Mouse (Mus musculus): ENCODE measurements around the gene Krt78. TPM values are rescaled to one million over a fixed set of nuclear protein-coding genes. Genes with fewer than 3 reads are reported as not detected.
"Not testable (repeated sequence)": the region's sequence is repeated elsewhere in the genome, so short reads cannot be mapped to it uniquely, and the experiment has no call there.

The Krt78 gene
- polyA plus RNA-seq (2012; rRNA removed) = 0.16 and 0.19 TPM in 2 replicates

DNA sequence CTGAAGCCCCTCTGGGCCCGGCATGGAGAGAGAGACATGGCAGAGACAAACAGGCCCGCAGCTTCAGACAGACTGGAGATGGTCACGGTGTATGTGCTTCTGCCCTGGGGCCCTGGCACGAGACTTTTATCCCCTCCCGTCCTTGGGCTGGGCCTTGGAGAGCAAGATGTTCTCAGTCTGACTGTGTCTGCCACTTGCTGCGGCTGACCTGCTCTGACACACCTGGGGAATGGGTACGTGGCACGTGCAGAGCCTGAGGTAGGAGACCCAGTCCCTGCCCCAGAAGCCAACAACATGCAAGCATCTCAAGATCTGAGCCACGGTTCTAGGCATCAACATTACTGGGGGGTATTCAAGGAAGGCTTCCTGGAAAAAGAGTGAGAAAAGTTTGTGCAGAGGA, at the start of gene Krt78:
TSS of gene Krt78 (minus strand) at position 101 of the 400 bp plus-strand sequence.
- DNase-seq (ENCODE audit: low read depth, low spot score) = no peak
- 91% methylated on average over 9 of the region's 9 CpGs for WGBS

DNA sequence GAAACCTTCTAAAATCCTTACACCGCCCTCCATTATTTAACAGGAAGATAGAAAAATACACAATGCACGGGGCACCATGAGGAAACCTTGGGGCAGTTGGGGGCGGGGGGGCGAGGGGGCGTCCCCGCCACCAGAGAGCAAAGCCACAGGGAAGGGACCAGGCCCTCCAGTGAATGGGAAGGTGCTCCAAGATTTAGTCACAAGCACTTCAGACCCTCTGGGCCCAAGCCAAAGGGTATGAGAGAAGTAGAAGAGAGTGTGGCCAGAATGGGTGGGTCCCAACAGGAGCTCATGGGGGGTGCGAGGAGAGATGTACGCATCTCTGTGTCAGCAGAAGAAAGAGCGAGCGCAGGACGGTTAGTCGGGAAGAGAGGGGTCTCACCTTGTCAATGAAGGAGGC, 49.4 kb upstream of the Krt78 start:
- WGBS = 19% methylated on average over 12 of the region's 12 CpGs
- no peak for DNase-seq (ENCODE audit: low read depth, low spot score)

DNA sequence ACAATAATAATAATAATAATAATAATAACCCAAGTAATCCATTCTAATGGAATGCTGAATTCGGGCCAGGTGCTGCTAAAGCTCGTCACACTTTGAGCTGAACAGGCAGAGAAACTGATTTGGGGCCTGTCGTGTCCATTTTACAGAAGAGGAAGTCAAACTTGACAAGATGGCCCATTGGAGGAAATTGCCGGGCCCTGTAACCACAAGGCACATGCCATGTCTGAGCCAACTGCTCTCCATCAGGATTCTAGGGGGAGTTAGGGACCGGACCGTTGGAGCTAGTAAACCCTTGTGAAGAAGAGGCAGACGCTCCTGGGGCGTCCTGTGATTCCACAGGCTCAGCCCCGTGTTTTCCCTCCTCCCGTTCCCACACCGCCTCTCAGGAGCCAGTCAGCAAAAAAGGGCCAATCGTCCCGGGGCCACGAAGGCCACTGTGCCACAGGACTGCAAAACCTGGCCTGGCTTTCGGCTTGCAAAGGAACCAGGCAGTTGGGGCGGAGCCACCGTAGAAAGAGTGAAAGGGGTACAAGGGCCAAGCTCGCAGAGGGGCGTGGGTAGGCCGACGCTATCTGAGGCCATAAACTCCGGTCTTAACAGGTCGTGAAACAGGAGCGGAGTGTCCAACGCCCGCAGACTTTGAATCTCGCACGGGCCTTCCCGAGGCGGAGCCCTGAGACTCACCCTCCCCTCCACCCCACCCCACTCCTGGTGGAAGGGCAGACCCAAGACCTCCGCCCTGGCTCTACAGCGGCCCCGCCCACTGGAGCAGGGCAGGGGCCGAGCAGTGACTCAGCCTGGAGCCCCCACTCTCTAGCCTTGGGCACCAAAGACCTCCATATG, 48.8 kb upstream of the Krt78 start:
- DNase-seq (ENCODE audit: low read depth, low spot score) = no peak
- 8% methylated on average over 34 of the region's 34 CpGs for WGBS

DNA sequence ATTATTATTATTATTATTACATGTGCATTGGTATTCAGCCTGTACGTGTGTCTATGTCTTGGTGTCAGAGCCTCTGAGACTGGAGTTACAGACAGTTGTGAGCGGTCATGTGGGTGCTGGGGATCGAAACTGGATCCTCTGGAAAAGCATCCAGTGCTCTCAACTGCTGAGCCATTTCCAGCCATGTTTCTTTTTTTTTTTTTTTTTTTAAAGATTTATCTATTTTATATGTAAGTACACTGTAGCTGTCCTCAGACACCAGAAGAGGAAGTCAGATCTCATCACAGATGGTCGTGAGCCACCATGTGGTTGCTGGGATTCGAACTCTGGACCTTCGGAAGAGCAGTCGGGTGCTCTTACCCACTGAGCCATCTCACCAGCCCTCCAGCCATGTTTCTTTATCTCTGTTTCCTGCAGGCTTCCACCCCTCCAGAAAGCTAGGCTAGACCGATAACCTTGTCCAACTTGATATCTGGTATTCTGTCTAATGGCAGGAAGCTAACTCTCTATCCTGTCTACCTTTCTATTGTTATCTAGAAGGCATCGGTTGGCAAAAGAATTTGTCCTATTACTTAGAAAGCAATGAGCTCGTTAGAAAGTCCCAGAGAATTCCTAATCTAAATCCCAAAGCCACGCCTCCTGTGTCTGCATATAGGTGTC, 45.7 kb upstream of the Krt78 start:
- 69% methylated on average over 11 of the region's 11 CpGs for WGBS
- DNase-seq (ENCODE audit: low read depth, low spot score) = no peak

DNA sequence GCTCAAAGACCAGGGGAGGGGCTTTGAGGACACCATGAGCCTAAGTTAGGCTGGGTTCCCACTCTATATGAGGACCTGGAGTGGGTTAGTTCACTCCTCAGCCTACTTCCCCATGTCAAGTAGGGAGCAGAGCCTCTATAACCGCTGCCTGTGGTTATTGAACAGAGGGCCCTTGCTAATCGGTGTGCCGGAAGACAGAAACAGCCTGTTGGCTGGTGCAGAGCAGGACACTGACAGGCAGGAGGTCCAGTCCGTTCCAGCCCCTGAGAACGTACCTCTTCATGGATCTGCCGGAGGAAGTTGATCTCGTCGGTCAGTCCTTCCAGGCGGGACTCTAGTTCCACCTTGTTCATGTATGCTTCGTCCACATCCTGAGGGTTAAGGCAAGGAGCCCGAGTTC, 45.1 kb upstream of the Krt78 start:
- DNase-seq (ENCODE audit: low read depth, low spot score) = no peak
- 69% methylated on average over 11 of the region's 11 CpGs for WGBS

DNA sequence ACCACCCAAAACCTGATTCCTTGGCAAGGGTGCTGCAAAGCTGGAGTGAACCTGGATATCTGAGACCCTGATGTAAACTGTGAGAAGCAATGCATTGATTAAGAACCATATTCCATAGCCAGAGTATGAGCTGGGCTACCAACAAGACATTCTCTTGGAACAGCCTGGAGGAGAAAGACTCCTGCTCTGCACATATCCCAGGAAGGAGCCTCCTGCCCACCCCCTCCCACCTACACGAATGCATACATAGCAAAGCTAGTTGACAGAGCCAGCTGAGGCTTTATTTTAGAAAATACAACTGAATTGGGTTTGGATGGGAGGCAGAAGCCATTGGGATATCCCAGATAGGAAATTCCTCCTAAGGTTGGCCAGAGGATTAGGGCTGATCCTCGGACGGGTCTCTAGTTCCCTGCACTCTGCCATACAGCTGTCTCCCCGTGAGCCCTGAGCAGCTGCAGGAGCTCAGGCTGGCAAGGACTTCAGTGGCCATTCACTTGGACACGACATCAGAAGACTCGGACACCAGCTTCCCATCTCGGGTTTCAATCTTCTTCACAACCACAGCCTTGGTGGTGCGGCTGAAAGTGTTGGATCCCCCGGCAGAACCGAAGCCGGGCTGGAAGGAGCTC, 42.5 kb upstream of the Krt78 start:
- whole genome bisulfite sequencing = 48% methylated on average over 11 of the region's 11 CpGs
- not testable (repeated sequence) for DNase-seq (ENCODE audit: low read depth, low spot score)

DNA sequence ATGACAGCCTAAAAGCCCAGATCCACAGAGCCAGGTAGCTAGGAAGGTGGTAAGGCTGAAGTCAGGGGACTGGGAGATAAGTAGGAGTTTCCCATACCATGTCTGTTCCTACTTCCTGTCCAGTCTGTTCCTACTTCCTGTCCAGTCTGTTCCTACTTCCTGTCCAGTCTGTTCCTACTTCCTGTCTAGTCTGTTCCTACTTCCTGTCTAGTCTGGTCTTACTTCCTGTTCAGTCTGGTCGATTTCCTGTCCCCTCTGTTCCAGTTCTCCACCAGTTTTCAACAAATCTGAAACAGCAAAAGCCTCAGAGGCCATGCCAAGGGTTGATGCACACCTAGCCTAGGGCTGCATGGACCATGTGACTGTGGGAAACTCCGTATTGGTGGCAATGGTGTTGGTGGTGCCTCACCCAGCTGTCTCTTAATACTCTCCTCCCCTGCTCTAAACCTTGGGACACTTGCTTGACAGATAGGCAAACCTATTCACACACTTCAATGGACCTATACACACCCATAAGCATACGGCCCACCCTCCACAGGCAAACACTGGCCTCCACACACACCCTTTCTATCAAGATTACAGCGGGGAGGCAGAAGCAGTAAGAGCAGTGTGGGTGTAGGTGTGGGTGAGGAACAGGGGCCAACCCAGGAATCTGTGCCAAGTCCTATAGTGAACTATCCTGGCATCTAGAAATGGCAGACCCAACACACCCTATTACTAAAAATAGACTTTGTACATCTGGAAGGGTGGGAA, 41.6 kb upstream of the Krt78 start:
- no peak for DNase-seq (ENCODE audit: low read depth, low spot score)
- WGBS = 39% methylated on average over 4 of the region's 4 CpGs

DNA sequence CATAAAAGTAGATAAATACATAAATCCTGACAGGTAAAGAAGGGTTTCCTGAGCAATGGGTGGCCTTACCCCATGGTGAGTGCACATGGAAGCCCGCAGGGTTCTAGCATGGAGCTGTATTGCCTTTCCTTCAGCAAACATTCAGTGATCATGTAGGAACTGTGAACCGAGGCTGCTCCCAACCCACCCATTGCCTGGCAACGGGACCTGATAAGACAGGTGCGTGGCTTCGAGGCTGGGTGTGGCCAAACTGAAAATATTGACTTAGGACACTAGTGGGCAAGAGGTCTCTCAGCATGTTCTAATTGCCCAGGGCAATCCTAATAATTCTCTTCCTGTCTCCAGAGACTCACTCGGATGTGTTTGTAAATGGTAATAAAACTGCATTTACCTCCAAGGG, 40.3 kb upstream of the Krt78 start:
- 40% methylated on average over 6 of the region's 6 CpGs for WGBS
- no peak for DNase-seq (ENCODE audit: low read depth, low spot score)

DNA sequence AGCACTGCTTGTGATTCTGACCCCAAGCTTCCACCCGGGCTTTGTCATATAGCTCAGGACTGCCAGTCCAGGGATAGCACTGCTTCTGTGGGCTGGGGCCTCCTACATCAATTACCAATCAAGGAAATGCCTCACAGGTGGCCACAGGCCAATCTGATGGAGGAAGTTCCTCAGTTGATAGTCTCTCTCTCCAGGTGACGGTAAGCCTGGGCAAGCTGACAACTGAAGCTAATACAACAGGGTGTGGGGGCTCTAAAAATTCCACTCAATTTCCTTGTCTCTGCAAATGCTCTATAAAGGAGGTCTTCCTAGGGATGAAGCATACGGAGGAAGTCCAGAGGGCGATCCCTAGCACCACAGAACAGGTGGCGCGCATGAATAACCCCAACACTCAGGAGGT, 36.9 kb upstream of the Krt78 start:
- 30% methylated on average over 6 of the region's 6 CpGs for WGBS
- DNase-seq (ENCODE audit: low read depth, low spot score) = peak; percentile 98

DNA sequence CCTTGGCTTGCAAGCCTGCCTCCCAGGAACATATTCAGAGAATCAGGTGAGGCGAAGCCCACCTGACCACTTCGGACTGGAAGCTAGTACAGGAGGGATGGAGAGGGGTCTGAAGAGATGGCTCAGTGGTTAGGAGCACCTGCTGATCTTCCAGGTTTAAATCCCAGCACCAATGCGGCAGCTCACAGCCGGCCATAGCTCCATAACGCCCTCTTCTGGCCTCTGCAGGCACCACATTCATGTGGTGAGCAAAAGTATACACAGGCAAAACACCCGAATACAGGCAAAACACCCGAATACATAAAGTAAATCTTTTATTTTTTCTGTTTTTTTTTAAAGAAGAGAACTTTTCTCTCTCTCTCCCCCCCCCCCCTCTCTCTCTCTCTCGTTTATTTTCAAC, 34.6 kb upstream of the Krt78 start:
- DNase-seq (ENCODE audit: low read depth, low spot score) = no peak
- 71% methylated on average over 8 of the region's 8 CpGs for WGBS

DNA sequence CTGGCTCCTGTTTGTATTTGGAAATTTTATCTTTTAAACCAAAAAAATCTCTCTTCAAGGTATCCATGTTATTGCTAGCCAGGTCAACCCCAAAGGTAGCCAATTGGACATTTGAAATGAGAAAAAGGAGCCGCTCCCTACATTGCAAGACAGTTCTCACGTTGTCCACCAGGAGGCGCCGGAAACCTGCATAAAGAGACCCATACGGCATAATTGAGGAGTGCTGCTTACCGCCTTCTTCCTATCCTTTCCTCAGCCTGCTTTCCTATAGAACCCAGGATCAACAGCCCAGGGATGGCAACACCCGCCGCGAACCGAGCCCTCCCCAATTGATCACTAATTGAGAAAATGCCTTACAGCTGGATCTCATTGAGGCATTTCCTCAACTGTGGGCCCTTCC, 34.0 kb upstream of the Krt78 start:
- no peak for DNase-seq (ENCODE audit: low read depth, low spot score)
- WGBS = 2% methylated on average over 10 of the region's 10 CpGs

DNA sequence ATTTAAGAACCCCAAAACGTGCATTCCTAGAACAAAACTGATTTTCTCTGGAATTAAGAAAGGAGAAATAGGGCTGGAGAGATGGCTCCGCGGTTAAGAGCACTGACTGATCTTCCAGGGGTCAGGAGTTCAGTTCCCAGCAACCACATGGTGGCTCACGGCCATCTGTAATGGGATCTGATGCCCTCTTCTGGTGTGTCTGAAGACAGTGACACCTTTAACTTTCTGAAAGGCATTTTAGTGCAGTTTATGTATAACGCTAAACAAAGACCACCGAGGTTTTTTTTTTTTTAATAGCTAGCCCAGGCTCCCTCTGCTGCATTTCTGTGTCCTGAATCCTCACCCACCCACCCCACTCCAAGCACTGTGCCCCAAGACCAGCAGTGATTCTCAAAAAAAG, 30.7 kb upstream of the Krt78 start:
- WGBS = 4% methylated on average over 6 of the region's 6 CpGs
- DNase-seq (ENCODE audit: low read depth, low spot score) = no peak

DNA sequence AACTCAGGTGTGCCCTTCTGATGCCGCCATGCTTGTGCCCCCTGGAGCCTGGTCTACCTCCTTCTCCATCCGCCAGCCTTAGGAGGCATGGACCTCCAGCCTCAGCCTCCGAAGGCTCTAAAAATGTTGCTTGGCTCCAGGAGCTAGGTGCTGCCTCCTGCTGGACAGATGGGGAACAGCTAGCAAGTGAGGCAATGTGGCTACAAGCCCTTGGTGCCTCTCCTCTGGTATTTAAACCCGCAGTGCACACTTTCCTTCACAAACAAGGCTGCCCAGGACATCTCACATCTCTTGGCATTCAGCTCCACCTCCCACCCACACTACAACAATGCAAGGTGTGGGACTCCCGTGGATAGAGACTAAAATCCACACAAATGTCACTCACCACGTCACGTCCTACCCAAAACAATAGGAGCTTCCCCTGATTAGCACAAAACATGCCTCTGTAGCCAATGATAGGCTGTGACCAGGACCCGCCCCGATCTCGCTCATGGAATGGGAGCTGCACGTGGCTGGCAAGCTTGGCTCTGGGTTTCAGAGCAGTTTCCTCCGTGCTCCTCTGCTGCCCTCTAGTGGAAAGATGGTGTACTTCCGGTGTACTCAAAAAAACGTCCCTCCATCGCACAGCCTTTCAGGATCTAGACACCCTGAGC, 30.0 kb upstream of the Krt78 start:
- 2% methylated on average over 15 of the region's 15 CpGs for whole genome bisulfite sequencing
- DNase-seq (ENCODE audit: low read depth, low spot score) = peak; percentile 95

DNA sequence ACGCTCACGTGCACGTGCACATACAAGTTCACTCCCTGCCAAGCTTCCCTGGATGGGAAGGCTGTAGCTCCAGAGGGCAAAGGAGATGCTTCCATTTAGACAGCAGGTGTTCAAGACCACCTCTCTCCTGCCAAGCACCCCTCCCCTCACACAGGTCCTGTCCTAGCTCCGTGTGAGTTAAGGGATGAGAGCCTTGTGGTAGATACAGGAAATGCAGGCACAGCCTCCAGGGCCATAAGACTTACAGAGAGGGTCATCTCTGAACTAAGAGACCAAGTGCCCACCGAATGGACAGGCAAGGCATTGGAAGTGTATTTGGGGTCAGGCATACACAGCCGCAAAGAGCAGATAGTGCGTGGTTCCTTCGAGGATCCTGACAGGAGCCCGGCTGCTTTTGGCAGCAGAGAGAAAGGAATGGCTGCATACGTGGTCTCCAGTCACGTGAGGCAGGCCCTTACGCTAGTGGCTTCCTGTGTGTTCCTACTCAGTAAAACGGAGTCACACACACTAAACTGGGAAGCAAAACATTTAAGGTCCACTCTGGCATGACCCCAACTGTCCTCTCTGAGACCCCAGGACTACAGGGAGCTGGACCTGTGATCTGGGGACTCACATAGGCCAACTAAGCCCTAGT, 29.3 kb upstream of the Krt78 start:
- 70% methylated on average over 13 of the region's 13 CpGs for WGBS
- no peak for DNase-seq (ENCODE audit: low read depth, low spot score)

DNA sequence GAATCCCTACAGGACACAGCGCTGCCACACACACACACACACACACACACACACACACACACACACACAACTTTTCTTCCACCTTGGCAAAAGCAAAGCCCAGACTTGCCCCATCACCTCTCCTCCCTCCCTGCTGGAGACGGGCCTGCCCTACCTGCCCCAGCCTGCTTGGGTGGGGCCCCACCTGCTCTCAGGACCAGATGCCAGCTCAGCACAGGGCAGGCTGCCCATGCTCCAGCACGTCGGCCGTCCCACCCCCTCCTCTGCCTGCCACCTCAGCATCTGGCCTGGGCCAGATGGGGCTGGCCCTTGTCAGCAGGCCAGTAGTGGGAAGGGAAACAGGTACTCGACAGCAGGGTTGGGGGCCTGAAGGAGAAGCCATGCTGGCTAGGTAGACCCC, 26.8 kb upstream of the Krt78 start:
- no peak for DNase-seq (ENCODE audit: low read depth, low spot score)
- 20% methylated on average over 6 of the region's 6 CpGs for WGBS

DNA sequence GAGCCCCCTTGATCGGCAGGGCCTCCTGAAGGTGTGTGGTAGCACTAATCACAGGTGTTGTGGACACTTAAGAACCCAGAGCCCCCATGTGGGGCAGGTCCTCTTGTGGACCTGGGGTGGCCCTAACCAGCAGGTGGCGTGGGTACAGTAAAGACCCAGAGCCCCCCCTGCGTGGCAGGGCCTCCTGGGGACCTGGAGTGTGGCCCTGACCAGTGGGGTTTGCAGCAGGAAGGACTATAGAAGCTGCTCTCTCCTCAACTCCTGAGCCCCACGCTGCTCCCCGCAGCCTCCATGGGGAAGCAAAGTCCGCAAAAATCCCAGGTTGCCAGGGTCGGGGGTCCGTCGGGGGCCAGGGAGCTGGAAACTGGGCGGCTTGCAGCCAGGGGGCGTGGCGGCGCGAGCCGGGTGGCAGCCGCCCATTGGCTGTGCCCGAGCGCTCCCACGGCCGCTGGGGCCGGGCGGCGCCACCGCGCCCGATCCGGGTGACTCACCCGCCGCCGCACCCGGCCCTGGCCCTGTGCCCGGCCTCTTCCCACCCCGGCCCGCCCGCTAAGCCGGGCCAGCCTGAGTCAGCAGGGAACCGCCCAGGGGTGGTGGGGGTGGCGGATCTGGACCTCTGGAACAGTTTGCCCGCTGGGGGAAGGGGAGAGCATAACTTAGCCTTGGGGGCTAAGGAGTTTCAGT, 23.1 kb upstream of the Krt78 start:
- no peak for DNase-seq (ENCODE audit: low read depth, low spot score)
- 2% methylated on average over 38 of the region's 39 CpGs for WGBS

DNA sequence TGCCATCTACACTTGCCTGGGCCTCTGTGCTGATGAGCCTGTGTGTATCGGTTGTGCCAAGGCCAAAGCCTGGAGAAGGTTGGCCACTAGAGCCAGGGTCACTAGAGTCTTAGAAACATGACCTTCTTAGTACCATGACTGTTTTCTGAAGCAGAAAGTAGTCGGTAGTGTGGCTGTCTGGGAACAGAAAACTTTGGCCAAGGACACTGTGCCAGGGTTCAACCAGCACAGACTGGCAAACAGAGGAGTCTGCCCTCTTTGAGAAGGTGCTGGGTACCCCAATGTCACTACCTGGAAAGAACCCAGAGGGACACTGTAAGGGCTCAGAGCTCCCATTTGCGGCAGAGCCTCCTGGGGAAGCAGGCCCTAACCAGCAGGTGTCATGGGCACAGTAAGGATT, 22.6 kb upstream of the Krt78 start:
- WGBS = 13% methylated on average over 3 of the region's 3 CpGs
- no peak for DNase-seq (ENCODE audit: low read depth, low spot score)

DNA sequence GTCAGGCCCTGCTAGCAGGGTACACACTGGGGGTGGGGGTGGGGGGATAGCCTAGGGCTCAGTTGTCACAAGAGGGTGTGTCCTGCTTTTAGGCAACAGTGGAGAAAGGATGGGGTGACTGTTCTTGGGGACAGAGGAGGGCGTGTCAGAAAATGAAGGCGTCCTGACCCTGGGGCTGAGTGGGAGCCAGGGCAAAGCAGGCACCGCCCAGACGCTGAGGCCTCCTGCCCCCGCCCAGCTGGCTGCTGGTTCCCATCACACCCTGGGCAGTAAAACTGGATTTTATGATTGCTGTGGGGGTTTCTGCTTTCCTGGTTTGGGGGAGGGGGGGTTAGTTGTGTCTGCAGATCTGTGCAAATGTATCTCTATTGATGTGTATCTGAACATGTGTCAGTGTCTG, 21.9 kb upstream of the Krt78 start:
- 15% methylated on average over 5 of the region's 5 CpGs for WGBS
- DNase-seq (ENCODE audit: low read depth, low spot score) = no peak
